Mouse (Mus musculus): ENCODE results near the gene Zc3hav1.
A peak's percentile ranks its signal among the peaks of the same experiment; 100 is the strongest.

The Zc3hav1 gene

GRCm38 (mm10) chr6:38351930-38352329, 2.5 kb downstream of the Zc3hav1 start:
- DNase-seq = no peak

GRCm38 (mm10) chr6:38349806-38350205, 4.6 kb downstream of the Zc3hav1 start:
- DNase-seq = no peak

DNA sequence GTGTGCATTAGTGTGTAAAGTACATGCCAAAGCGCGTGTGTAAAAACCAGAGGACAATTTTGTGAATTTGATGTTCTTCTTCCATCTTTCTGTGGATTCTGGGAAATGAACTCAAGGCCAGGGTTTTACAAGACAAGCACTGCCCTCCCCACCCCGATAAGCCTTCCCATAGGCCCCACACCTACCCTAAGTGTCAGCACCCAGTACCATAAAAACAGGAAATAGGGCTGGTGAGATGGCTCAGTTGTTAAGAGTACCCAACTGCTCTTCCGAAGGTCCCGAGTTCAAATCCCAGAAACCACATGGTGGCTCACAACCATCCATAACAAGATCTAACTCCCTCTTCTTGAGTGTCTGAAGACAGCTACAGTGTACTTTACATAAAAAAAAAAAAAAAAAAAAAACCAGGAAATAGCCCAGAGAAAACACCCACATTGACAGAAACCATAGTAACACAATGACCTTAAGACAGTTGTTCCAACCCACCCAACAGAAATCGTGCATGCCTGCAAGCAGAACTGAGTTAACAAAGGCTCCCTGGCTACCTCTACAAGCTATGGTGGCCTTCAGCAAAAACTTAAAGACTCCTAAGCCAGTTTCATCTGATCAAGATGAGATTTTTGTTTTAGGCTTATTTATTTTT, 5.5 kb downstream of the Zc3hav1 start:
- DNase-seq = no peak

- DNase-seq = no peak
Measured at GRCm38 (mm10) chr6:38347875-38348274, 6.5 kb downstream of the Zc3hav1 start.

DNA sequence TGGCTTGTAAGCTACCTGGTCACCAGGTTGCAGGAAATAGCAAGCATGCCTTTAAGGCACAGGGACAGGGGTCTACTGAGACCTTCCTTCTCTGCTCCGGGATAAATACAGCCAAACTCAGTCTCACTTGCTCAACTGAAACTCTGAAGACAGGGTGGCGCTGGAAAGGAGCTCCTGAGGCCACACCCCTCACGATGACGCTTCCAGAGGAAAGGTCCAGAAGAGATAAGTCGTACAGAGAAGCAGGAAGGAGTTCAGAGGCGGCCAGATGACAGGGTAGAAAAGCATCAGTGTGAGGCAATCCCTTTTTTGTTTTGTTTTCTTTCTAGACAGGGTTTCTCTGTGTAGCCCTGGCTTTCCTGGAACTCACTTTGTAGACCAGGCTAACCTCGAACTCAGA, 8.6 kb downstream of the Zc3hav1 start:
- peak; percentile 48 to 67 for DNase-seq

DNA sequence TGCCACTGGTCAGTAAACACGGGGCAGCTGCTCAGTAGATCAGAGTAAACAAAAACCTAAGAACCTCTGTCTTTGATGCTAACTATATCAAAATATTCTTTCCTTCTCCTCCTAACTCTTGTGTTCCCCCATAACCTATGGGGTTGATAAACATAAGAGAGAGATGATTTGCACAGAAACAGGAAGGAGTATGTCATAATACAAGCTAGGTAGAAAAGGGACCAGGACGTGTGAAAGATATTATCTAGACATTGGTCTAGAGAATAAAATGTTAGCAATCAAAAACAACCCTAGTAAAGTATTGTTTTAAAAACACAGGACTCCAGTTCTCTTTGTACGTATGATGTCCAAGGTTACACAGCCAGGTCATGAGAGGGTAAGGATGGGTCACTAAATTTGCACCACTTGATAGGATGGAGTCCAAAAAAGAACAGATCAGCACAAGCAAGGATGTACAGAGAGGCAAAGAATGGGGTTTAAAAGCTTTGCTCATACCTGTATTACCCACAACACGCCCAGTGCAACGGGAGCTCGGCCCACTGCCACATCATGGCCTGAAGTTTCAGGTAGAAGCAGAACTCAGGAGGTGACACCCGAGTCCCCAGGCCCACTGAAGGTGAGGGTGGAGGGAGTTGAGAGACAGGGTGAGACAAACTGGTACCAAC, 10.3 kb downstream of the Zc3hav1 start:
- no peak for DNase-seq

DNA sequence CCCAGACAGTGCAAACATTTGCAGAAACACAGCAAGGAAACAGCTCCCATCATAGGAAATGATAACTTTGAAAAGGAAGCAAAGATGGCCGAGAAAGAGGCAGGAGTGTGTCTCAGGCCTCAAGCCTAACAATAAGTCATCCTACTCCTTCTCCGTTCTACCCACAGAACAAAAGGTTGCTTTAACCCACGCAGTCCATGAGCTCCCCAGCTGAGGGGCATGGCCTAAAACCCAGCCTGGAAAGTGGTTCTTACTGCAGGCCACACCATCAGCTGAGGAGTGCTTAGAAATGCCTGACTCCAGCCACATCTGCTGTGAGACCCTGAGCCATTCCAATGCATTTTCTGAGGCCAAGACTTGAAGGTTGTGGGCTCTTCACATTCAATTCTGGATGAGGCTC, 10.8 kb downstream of the Zc3hav1 start:
- DNase-seq = no peak

GRCm38 (mm10) chr6:38342666-38342992, 11.8 kb downstream of the Zc3hav1 start:
- no peak for DNase-seq

GRCm38 (mm10) chr6:38341751-38342665, 12.4 kb downstream of the Zc3hav1 start:
- no peak for DNase-seq

- no peak for DNase-seq
Measured at GRCm38 (mm10) chr6:38339078-38339477, 15.3 kb downstream of the Zc3hav1 start.

GRCm38 (mm10) chr6:38337951-38338350, 16.5 kb downstream of the Zc3hav1 start:
- DNase-seq = peak in 1 of 2 experiments; percentile 18

GRCm38 (mm10) chr6:38337166-38337705, 17.2 kb downstream of the Zc3hav1 start:
- no peak for DNase-seq

GRCm38 (mm10) chr6:38335264-38335663, 19.1 kb downstream of the Zc3hav1 start:
- DNase-seq = no peak

GRCm38 (mm10) chr6:38326596-38326995, 27.8 kb downstream of the Zc3hav1 start:
- peak; percentile 40 to 76 for DNase-seq

GRCm38 (mm10) chr6:38320621-38321020, 33.8 kb downstream of the Zc3hav1 start:
- DNase-seq = no peak

DNA sequence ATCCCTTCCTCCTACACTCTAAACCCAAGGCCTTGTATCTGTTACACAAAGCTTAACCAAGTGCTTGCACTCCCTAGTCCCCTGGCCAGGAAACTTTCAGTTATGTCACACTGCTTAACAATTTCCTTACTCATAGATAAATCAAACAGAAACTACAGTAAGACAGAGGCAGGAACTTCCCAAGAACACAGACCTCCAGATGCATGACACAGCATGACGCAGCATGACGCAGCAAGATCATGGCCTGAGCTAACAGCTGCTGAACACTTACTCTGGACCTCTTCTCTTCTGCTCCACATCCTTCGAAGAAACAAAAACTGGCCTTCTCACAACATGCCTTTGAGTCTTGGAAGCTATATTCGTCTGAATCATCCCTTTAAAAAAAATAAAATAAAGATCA, 38.4 kb downstream of the Zc3hav1 start:
- DNase-seq = no peak

- no peak for DNase-seq
Measured at GRCm38 (mm10) chr6:38309741-38310140, 44.7 kb downstream of the Zc3hav1 start.

DNA sequence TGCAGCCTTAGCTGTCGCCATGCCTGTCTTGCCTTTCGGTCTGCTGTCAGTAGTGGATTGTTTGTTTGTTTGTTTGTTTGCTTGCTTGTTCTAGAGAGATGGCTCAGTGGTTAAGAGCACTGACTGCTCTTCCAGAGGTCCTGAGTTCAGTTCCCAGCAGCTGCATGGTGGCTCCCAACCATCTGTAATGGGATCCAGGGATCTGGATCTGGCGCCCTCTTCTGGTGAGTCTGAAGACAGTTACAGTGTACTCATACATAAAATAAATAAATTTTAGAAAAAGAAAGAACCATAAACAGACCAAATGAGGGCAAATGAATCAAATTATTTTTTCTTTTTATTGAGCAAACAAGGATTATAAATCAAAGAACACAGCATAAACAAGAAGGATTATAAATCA, 49.4 kb downstream of the Zc3hav1 start:
- peak in 1 of 2 experiments; percentile 28 for DNase-seq

DNA sequence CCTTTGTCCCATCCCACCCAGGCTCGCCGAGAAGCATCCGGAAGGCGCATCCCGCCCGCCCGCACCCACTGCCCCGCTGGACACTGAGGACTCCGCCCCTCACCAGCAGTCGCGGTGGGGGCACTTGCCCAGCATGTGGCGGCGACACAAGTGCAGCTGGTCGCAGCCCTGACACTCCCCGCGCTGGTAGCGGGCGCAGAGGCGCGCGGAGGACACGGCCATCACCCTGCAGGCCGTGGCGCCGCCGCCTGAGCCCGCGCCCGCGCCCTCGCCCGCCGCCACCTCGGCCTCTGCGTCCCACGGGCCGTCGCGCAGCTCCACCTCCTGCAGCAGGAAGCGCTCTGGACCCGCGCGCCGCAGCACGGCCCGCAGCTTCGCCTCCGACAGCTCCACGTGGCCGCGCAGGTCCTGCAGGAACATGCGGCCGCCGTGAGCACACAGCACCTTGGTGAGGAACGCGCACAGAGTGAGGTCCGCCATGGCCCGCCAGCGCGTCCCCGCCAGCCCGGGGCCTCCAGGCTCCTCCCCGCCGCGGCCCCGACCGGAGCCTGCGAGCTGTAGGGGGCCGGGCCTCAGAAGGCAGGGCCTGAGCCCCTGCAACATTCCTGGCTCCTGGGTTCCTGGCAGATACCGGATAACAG, 55.5 kb downstream of the Zc3hav1 start, which contains the start of gene Zc3hav1l:
Zc3hav1l (minus strand) TSS at position 499 of the 641 bp plus-strand sequence.
- DNase-seq = peak; percentile 45 to 77

DNA sequence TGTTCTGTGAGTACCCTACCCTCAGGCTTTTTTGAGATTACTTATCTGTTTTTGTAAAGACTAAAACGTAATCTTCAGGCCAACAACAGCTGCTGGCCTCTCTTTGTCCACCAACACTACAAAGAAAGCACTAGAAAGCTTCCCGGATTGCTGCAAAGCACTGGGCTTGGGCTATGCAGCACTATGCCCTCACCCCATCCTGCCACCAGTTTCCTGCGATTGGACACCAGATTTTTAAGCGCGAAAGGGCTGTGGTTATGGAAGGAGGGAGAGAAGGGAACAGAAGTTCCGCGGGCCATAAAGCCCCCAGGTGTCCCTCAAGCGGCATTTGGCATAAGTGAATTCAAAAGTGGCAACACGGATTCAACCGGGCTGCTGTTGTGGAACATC, 56.2 kb downstream of the Zc3hav1 start:
- peak in 1 of 2 experiments; percentile 8 for DNase-seq

DNA sequence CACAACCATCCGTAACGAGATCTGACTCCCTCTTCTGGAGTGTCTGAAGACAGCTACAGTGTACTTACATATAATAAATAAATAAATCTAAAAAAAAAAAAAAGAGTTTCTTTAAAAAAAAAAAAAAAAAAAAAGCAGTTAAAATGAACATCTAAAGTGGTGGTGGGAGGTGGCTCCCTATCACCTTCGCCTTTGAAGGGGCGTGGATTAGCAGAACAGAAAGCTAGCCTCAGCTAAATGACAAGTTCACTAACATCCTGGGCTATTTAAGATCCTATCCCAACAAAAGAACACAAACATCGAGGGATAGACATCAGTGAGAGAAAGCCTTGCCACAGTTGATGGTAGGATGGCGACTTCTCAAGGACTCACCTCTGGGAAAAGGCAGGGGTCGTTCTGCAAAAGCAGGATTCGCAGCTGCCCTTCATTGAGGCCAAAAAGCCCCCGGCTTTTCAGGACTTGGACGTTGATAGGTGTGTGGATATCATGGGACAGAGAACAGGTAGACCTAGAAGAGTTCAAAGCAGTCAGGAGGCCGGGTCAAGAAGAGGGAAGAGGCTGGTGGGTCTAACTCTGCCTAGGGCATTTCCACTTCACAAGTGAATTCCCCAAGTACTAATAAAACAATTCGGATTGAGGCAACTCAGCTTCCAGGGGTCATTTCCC, 56.7 kb downstream of the Zc3hav1 start:
- DNase-seq = no peak

DNA sequence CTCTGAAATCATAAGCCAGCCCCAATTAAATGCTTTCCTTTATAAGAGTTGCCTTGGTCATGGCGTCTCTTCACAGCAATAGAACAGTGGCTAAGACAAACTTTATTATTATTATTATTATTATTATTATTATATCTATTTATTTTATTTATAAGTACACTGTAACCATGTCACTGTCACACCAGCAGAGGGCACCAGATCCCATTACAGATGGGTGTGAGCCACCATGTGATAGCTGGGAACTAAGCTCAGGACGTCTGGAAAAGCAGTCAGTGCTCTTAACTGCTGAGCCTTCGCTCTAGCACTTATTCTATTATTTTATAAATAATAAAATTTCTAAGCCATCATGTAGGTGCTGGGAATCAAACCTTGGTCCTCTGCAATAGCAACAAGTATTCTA, 60.7 kb downstream of the Zc3hav1 start:
- peak in 1 of 2 experiments; percentile 16 for DNase-seq
